Mouse (Mus musculus) lung, adult 18-20 months (tissue): ENCODE results near the gene Ifi35.
"Not testable (repeated sequence)": the region's sequence is repeated elsewhere in the genome, so short reads cannot be mapped to it uniquely, and the experiment has no call there.

Source experiments
- DNase-seq, 2 experiments: peaks; one replicate each; pipeline ENCODE4 v3.0.0; 2022; ENCODE audit warnings: mixed read lengths in 2 of 2

Gene Ifi35

GRCm38 (mm10) chr11:101448899-101449298, 692 bp downstream of the Ifi35 start:
- peak in 1 of 2 experiments; percentile 17 for DNase-seq

- not testable (repeated sequence) for DNase-seq
These were observed 1.4 kb downstream of the Ifi35 start for GRCm38 (mm10) chr11:101449596-101449995.

- DNase-seq = peak in 1 of 2 experiments; percentile 36
These were observed 2.2 kb downstream of the Ifi35 start for GRCm38 (mm10) chr11:101450394-101450793.

GRCm38 (mm10) chr11:101451536-101451935, 3.3 kb downstream of the Ifi35 start:
- no peak for DNase-seq

- no peak for DNase-seq
These were observed 4.0 kb downstream of the Ifi35 start for GRCm38 (mm10) chr11:101452093-101452774.

GRCm38 (mm10) chr11:101454702-101455101, 6.5 kb downstream of the Ifi35 start:
- DNase-seq = no peak

- DNase-seq = no peak
These were observed 7.4 kb downstream of the Ifi35 start for GRCm38 (mm10) chr11:101455627-101456026.

- DNase-seq = no peak
These were observed 9.4 kb downstream of the Ifi35 start for GRCm38 (mm10) chr11:101457631-101458030.

- no peak for DNase-seq
These were observed 10.0 kb downstream of the Ifi35 start for GRCm38 (mm10) chr11:101458217-101458616.

GRCm38 (mm10) chr11:101459716-101460115, 11.5 kb downstream of the Ifi35 start:
- peak; percentile 58 to 75 for DNase-seq

GRCm38 (mm10) chr11:101460321-101460720, 12.1 kb downstream of the Ifi35 start:
- DNase-seq = no peak

- DNase-seq = no peak
These were observed 13.9 kb downstream of the Ifi35 start for GRCm38 (mm10) chr11:101462141-101462540.

GRCm38 (mm10) chr11:101462583-101463440, 14.6 kb downstream of the Ifi35 start:
- peak in 1 of 2 experiments; percentile 9 for DNase-seq

- DNase-seq = peak; percentile 63 to 77
These were observed 16.2 kb downstream of the Ifi35 start, which contains the start of gene Rnd2 for GRCm38 (mm10) chr11:101464211-101465100. Gene Rnd2 (plus strand): TSS chr11:101464999.

- DNase-seq = peak; percentile 79 to 85
These were observed 17.1 kb downstream of the Ifi35 start for GRCm38 (mm10) chr11:101465101-101465868.

GRCm38 (mm10) chr11:101465869-101466551, 17.8 kb downstream of the Ifi35 start, which contains the start of gene Vat1:
Gene Vat1 (minus strand): TSS chr11:101466230.
- peak; percentile 75 to 81 for DNase-seq

- not testable (repeated sequence) for DNase-seq
These were observed 18.3 kb downstream of the Ifi35 start for GRCm38 (mm10) chr11:101466552-101466950.

GRCm38 (mm10) chr11:101467477-101468262, 19.5 kb downstream of the Ifi35 start:
- DNase-seq = peak; percentile 73 to 83

- DNase-seq = peak in 1 of 2 experiments; percentile 19
These were observed 20.1 kb downstream of the Ifi35 start for GRCm38 (mm10) chr11:101468263-101468688.

GRCm38 (mm10) chr11:101468731-101469130, 20.5 kb downstream of the Ifi35 start:
- DNase-seq = no peak
